ENCODE assay signal across 17 mouse cellular contexts in genomic region chr16:24897641-24898040, GRCm38 (mm10).
"Had no signal": no experiment of that assay in that cellular context is flagged by ENCODE, and none has a peak within 500 bp of the region (broad histone marks: within the 10 kb centered on the region; RNA-seq: fewer than 3 reads in every experiment).

No protein-coding gene starts in this region.

- H3K9ac ChIP-seq: limb, embryonic 13.5 days; liver, embryonic 12.5 days; midbrain, embryonic 12.5 days had no signal

- H3K4me3 ChIP-seq: limb, embryonic 13.5 days; liver, embryonic 12.5 days; megakaryocyte, embryonic 14.5 days; midbrain, embryonic 12.5 days had no signal

- H3K36me3 ChIP-seq: limb, embryonic 13.5 days; liver, embryonic 12.5 days; midbrain, embryonic 12.5 days had no signal

- ATAC-seq: liver, embryonic 12.5 days; midbrain, embryonic 16.5 days had no signal

- DNase-seq: kidney, adult 11 months; kidney, adult 9 months; kidney, postnatal 36 days; layer of hippocampus, adult 9-11 months; layer of hippocampus, postnatal 36 days; left cerebral cortex, postnatal 4 days; right cerebral cortex, adult 18-20 months; right cerebral cortex, postnatal 25 days; thymus, adult 18-20 months; thymus, postnatal 14 days had no signal

- H3K9me3 ChIP-seq: limb, embryonic 13.5 days; liver, embryonic 12.5 days; megakaryocyte, embryonic 14.5 days; midbrain, embryonic 12.5 days had no signal

- H3K27me3 ChIP-seq: limb, embryonic 13.5 days; liver, embryonic 12.5 days; megakaryocyte, embryonic 14.5 days; midbrain, embryonic 12.5 days had no signal

- H3K27ac ChIP-seq: kidney, postnatal 0 days; limb, embryonic 13.5 days; liver, embryonic 12.5 days; macrophage; midbrain, embryonic 12.5 days had no signal

- H3K4me2 ChIP-seq: limb, embryonic 13.5 days; liver, embryonic 12.5 days; midbrain, embryonic 12.5 days had no signal
